Mouse (Mus musculus): ENCODE measurements around the gene Slc48a1. TPM values are rescaled to one million over a fixed set of nuclear protein-coding genes. Genes with fewer than 3 reads are reported as not detected.

The Slc48a1 gene
- polyA plus RNA-seq, 1 experiment from 2014 or later: 29.2 TPM

GRCm38 (mm10) chr15:97839473-97839872, 61.2 kb downstream of the Slc48a1 start:
- Histone ChIP-seq H3K27me3 (ENCODE audit: control insufficient read depth, insufficient read depth, low read length) (no peaks in the 10 kb centered on the region), H3K4me3 (ENCODE audit: low read depth, low read length) (no peak overlapping the region), H3K9me3 (ENCODE audit: control insufficient read depth, low read length) (no peaks in the 10 kb centered on the region), H3K9ac (ENCODE audit: low read length) (no peak overlapping the region), H3K27ac (ENCODE audit: low read depth, low read length) (no peak overlapping the region), H3K36me3 (ENCODE audit: control insufficient read depth, insufficient read depth, low read length) (no peaks in the 10 kb centered on the region), H3K4me2 (ENCODE audit: low read depth) (no peak overlapping the region), H3K4me1 (ENCODE audit: control insufficient read depth, insufficient read depth, low read length) (peaks cover 5% of the 10 kb centered on the region; the same call in 1 of the 2 replicates)
- 76% methylated on average over 4 of the region's 4 CpGs for WGBS
- ATAC-seq (ENCODE audit: insufficient read depth, low FRiP score, low TSS enrichment): no peak
- no peak for DNase-seq (ENCODE audit: low spot score)

GRCm38 (mm10) chr15:97839991-97840455, 61.7 kb downstream of the Slc48a1 start:
- peaks cover 5% of the 10 kb centered on the region; the same call in 1 of the 2 replicates for H3K4me1 ChIP-seq (ENCODE audit: control insufficient read depth, insufficient read depth, low read length)
- 25% methylated on average over 3 of the region's 3 CpGs for WGBS
- no peaks in the 10 kb centered on the region for H3K9me3 ChIP-seq (ENCODE audit: control insufficient read depth, low read length)

DNA sequence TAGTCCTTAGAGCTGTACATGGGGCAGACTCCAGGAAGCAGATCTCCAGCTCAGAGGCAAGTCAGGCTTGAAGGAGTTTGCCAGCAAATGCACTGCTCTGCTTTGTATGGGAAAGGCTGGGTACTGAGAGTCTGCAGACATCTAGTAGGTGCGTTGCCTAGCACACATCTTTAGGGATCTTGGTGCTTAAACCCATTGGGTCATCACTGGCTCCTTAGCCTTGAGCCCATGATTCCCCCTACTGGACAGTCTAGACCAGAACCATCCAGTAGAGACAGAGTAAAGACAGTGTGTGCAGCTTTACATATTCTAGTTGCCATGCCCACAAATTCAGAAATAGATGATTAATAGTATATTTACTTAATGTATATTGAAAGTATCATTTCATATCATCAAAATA, 62.5 kb downstream of the Slc48a1 start:
- H3K9me3 ChIP-seq (ENCODE audit: control insufficient read depth, low read length): no peaks in the 10 kb centered on the region
- no peak overlapping the region for H3K27ac ChIP-seq (ENCODE audit: low read depth, low read length)
- no peak overlapping the region for H3K4me2 ChIP-seq (ENCODE audit: low read depth)
- peaks cover 5% of the 10 kb centered on the region; the same call in 1 of the 2 replicates for H3K4me1 ChIP-seq (ENCODE audit: control insufficient read depth, insufficient read depth, low read length)
- DNase-seq (ENCODE audit: low spot score) (no peak), ATAC-seq (ENCODE audit: insufficient read depth, low FRiP score, low TSS enrichment) (no peak)
- H3K9ac ChIP-seq (ENCODE audit: low read length): no peak overlapping the region
- no peaks in the 10 kb centered on the region for H3K36me3 ChIP-seq (ENCODE audit: control insufficient read depth, insufficient read depth, low read length)
- WGBS: 100% methylated on average over 1 of the region's 1 CpGs
- H3K27me3 ChIP-seq (ENCODE audit: control insufficient read depth, insufficient read depth, low read length): no peaks in the 10 kb centered on the region
- no peak overlapping the region for H3K4me3 ChIP-seq (ENCODE audit: low read depth, low read length)

More at GRCm38 (mm10) chr15:97839991-97840455, 61.7 kb downstream of the Slc48a1 start:
- Histone ChIP-seq H3K4me3 (ENCODE audit: low read depth, low read length) (no peak overlapping the region), H3K4me2 (ENCODE audit: low read depth) (no peak overlapping the region), H3K9ac (ENCODE audit: low read length) (no peak overlapping the region), H3K27ac (ENCODE audit: low read depth, low read length) (no peak overlapping the region), H3K27me3 (ENCODE audit: control insufficient read depth, insufficient read depth, low read length) (no peaks in the 10 kb centered on the region), H3K36me3 (ENCODE audit: control insufficient read depth, insufficient read depth, low read length) (no peaks in the 10 kb centered on the region)
- DNase-seq (ENCODE audit: low spot score): no peak
- no peak for ATAC-seq (ENCODE audit: insufficient read depth, low FRiP score, low TSS enrichment)

DNA sequence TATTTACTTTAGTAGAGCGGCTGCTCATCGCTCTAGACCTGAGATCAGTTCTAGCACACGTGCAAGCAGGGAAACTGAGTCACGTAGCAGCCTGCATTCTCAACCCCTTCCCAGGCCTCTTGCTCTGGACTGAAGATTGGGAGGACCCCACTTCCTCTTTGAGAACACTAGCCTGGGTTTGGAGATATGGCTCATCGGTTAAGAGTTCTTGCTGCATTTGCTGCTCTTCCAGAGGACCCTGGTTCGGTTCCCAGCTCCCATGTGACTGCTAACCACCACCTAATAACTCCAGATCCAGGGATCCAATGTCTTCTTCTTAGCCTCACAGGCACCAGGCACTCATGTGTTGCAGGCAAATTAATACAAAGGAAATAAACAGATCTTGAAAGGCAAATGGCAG, 63.1 kb downstream of the Slc48a1 start:
- H3K27ac ChIP-seq (ENCODE audit: low read depth, low read length): no peak overlapping the region
- H3K36me3 ChIP-seq (ENCODE audit: control insufficient read depth, insufficient read depth, low read length): no peaks in the 10 kb centered on the region
- no peak overlapping the region for H3K4me2 ChIP-seq (ENCODE audit: low read depth)
- no peaks in the 10 kb centered on the region for H3K27me3 ChIP-seq (ENCODE audit: control insufficient read depth, insufficient read depth, low read length)
- H3K9ac ChIP-seq (ENCODE audit: low read length): no peak overlapping the region
- H3K4me1 ChIP-seq (ENCODE audit: control insufficient read depth, insufficient read depth, low read length): peaks cover 5% of the 10 kb centered on the region; the same call in 1 of the 2 replicates
- H3K4me3 ChIP-seq (ENCODE audit: low read depth, low read length): no peak overlapping the region
- no peak for DNase-seq (ENCODE audit: low spot score)
- no peak for ATAC-seq (ENCODE audit: insufficient read depth, low FRiP score, low TSS enrichment)
- 93% methylated on average over 6 of the region's 6 CpGs for WGBS
- no peaks in the 10 kb centered on the region for H3K9me3 ChIP-seq (ENCODE audit: control insufficient read depth, low read length)

GRCm38 (mm10) chr15:97842058-97842457, 63.7 kb downstream of the Slc48a1 start:
- ATAC-seq (ENCODE audit: insufficient read depth, low FRiP score, low TSS enrichment) (no peak), DNase-seq (ENCODE audit: low spot score) (no peak)
- Histone ChIP-seq H3K4me3 (ENCODE audit: low read depth, low read length) (no peak overlapping the region), H3K9me3 (ENCODE audit: control insufficient read depth, low read length) (no peaks in the 10 kb centered on the region), H3K27me3 (ENCODE audit: control insufficient read depth, insufficient read depth, low read length) (no peaks in the 10 kb centered on the region), H3K36me3 (ENCODE audit: control insufficient read depth, insufficient read depth, low read length) (no peaks in the 10 kb centered on the region), H3K4me2 (ENCODE audit: low read depth) (no peak overlapping the region), H3K4me1 (ENCODE audit: control insufficient read depth, insufficient read depth, low read length) (peaks cover 5% of the 10 kb centered on the region; the same call in 1 of the 2 replicates), H3K9ac (ENCODE audit: low read length) (no peak overlapping the region), H3K27ac (ENCODE audit: low read depth, low read length) (no peak overlapping the region)
- WGBS: 86% methylated on average over 6 of the region's 6 CpGs

Other genes with a start within 250 kb of the Slc48a1 start
- gene Rpap3, start 72.7 kb upstream of the Slc48a1 start, polyA plus RNA-seq (2014; fragmentation: Nextera tagmentation; extraction: Ambion mirVana): 43.6 and 45.8 TPM in 2 replicates
- gene Endou, start 47.2 kb upstream of the Slc48a1 start, polyA plus RNA-seq (2014; fragmentation: Nextera tagmentation; extraction: Ambion mirVana): 0.20 and 0.32 TPM in 2 replicates
- gene Rapgef3, start 10.5 kb upstream of the Slc48a1 start, polyA plus RNA-seq (2014; fragmentation: Nextera tagmentation; extraction: Ambion mirVana): 3.5 and 6.0 TPM in 2 replicates
- gene Hdac7, start 66.0 kb downstream of the Slc48a1 start, polyA plus RNA-seq (2014; fragmentation: Nextera tagmentation; extraction: Ambion mirVana): 21.0 and 23.2 TPM in 2 replicates
- gene Vdr, start 132.1 kb downstream of the Slc48a1 start, polyA plus RNA-seq (2014; fragmentation: Nextera tagmentation; extraction: Ambion mirVana): 0.16 TPM in 1 of 2 replicates, not detected in the other
- 50.2 and 55.9 TPM in 2 replicates for gene Tmem106c, start 185.7 kb downstream of the Slc48a1 start, polyA plus RNA-seq (2014; fragmentation: Nextera tagmentation; extraction: Ambion mirVana)
- gene Col2a1, start 226.2 kb downstream of the Slc48a1 start, polyA plus RNA-seq (2014; fragmentation: Nextera tagmentation; extraction: Ambion mirVana): 208 and 219 TPM in 2 replicates

All from neural tube, embryonic 11.5 days (tissue).